Mouse (Mus musculus): ENCODE measurements around the gene Gm21541.
"Not testable (repeated sequence)": the region's sequence is repeated elsewhere in the genome, so short reads cannot be mapped to it uniquely, and the experiment has no call there.

Gm21541 gene

GRCm38 (mm10) chr4:41903310-41903709 lies at the start of gene Gm21541:
Gene Gm21541, plus strand, starts transcription at chr4:41903610.
- not testable (repeated sequence) for DNase-seq (ENCODE audit: low read depth, low spot score)

GRCm38 (mm10) chr4:41941272-41941671 lies 37.9 kb downstream of the Gm21541 start, which contains the start of gene Gm20878:
Gene Gm20878, plus strand, starts transcription at chr4:41941572.
- not testable (repeated sequence) for DNase-seq (ENCODE audit: low read depth, low spot score)
